Mouse (Mus musculus): ENCODE data around the gene Rbm34. TPM values are rescaled to one million over a fixed set of nuclear protein-coding genes. Genes with fewer than 3 reads are reported as not detected.
A peak's percentile ranks its signal among the peaks of the same experiment; 100 is the strongest.
"Not testable (repeated sequence)": the region's sequence is repeated elsewhere in the genome, so short reads cannot be mapped to it uniquely, and the experiment has no call there.

Rbm34 gene
- polyA plus RNA-seq (2015; fragmentation: Nextera tagmentation; extraction: Ambion mirVana) = 11.6 and 12.0 TPM in 2 replicates

GRCm38 (mm10) chr8:126970579-126971313 is at the start of gene Rbm34:
Gene Rbm34, minus strand, starts transcription at chr8:126971071.
- Histone ChIP-seq H3K4me3 (peak within 1 kb of the TSS; percentile 96), H3K9me3 (replicated peaks) (no peaks in the 10 kb centered on the region), H3K4me2 (peak within 1 kb of the TSS; percentile 91), H3K36me3 (peaks cover 21% of the 10 kb centered on the region; the same call in 1 of the 2 replicates), H3K4me1 (replicated peaks) (peaks cover 9% of the 10 kb centered on the region), H3K9ac (peak within 1 kb of the TSS; percentile 90), H3K27ac (peak within 1 kb of the TSS; percentile 71), H3K27me3 (no peaks in the 10 kb centered on the region)
- ATAC-seq (replicated peaks; ENCODE audit: insufficient number of reproducible peaks, insufficient read depth, low FRiP score, low read depth) = peak; percentile 94
- under 1% methylated on average over 50 of the region's 50 CpGs for WGBS

GRCm38 (mm10) chr8:127011668-127012067 is 40.8 kb upstream of the Rbm34 start:
- Histone ChIP-seq H3K36me3 (no peaks in the 10 kb centered on the region), H3K9me3 (replicated peaks) (no peaks in the 10 kb centered on the region), H3K27me3 (no peaks in the 10 kb centered on the region), H3K27ac (no peak overlapping the region), H3K9ac (no peak overlapping the region), H3K4me2 (no peak overlapping the region), H3K4me3 (no peak overlapping the region), H3K4me1 (replicated peaks) (no peaks in the 10 kb centered on the region)
- no peak for ATAC-seq (replicated peaks; ENCODE audit: insufficient number of reproducible peaks, insufficient read depth, low FRiP score, low read depth)
- 46% methylated on average over 9 of the region's 9 CpGs for WGBS

- ATAC-seq (replicated peaks; ENCODE audit: insufficient number of reproducible peaks, insufficient read depth, low FRiP score, low read depth) = no peak
- no peak overlapping the region for H3K9ac ChIP-seq
- no peak overlapping the region for H3K4me3 ChIP-seq
- H3K9me3 ChIP-seq (replicated peaks) = no peaks in the 10 kb centered on the region
- H3K4me2 ChIP-seq = no peak overlapping the region
- H3K27ac ChIP-seq = no peak overlapping the region
- H3K36me3 ChIP-seq = no peaks in the 10 kb centered on the region
- 81% methylated on average over 1 of the region's 1 CpGs for WGBS
- no peaks in the 10 kb centered on the region for H3K27me3 ChIP-seq
- no peaks in the 10 kb centered on the region for H3K4me1 ChIP-seq (replicated peaks)
Observed at GRCm38 (mm10) chr8:126994506-126994905, 23.6 kb upstream of the Rbm34 start.

GRCm38 (mm10) chr8:126989363-126990153 is 18.7 kb upstream of the Rbm34 start:
- 78% methylated on average over 5 of the region's 5 CpGs for WGBS
- H3K9ac ChIP-seq = no peak overlapping the region
- H3K4me2 ChIP-seq = no peak overlapping the region
- no peak overlapping the region for H3K27ac ChIP-seq
- H3K9me3 ChIP-seq (replicated peaks) = no peaks in the 10 kb centered on the region
- H3K4me1 ChIP-seq (replicated peaks) = peaks cover 5% of the 10 kb centered on the region; the same call in 1 of the 2 replicates
- H3K27me3 ChIP-seq = no peaks in the 10 kb centered on the region
- ATAC-seq (replicated peaks; ENCODE audit: insufficient number of reproducible peaks, insufficient read depth, low FRiP score, low read depth) = no peak
- H3K36me3 ChIP-seq = no peaks in the 10 kb centered on the region
- H3K4me3 ChIP-seq = no peak overlapping the region

GRCm38 (mm10) chr8:126988346-126989006 is 17.6 kb upstream of the Rbm34 start:
- Histone ChIP-seq H3K4me1 (replicated peaks) (peaks cover 5% of the 10 kb centered on the region; the same call in 1 of the 2 replicates), H3K27ac (no peak overlapping the region), H3K9ac (no peak overlapping the region), H3K36me3 (no peaks in the 10 kb centered on the region), H3K4me2 (peak overlapping the region; percentile 20), H3K9me3 (replicated peaks) (no peaks in the 10 kb centered on the region), H3K27me3 (no peaks in the 10 kb centered on the region), H3K4me3 (no peak overlapping the region)
- ATAC-seq (replicated peaks; ENCODE audit: insufficient number of reproducible peaks, insufficient read depth, low FRiP score, low read depth) = no peak
- WGBS = 37% methylated on average over 16 of the region's 16 CpGs

- H3K4me3 ChIP-seq = no peak overlapping the region
- H3K9ac ChIP-seq = no peak overlapping the region
- WGBS = 2% methylated on average over 12 of the region's 12 CpGs
- no peak overlapping the region for H3K4me2 ChIP-seq
- no peaks in the 10 kb centered on the region for H3K9me3 ChIP-seq (replicated peaks)
- no peak overlapping the region for H3K27ac ChIP-seq
- H3K4me1 ChIP-seq (replicated peaks) = peaks cover 5% of the 10 kb centered on the region; the same call in 1 of the 2 replicates
- no peak for ATAC-seq (replicated peaks; ENCODE audit: insufficient number of reproducible peaks, insufficient read depth, low FRiP score, low read depth)
- no peaks in the 10 kb centered on the region for H3K27me3 ChIP-seq
- H3K36me3 ChIP-seq = no peaks in the 10 kb centered on the region
Observed at GRCm38 (mm10) chr8:126986495-126986894, 15.6 kb upstream of the Rbm34 start.

GRCm38 (mm10) chr8:126980046-126980445 is 9.2 kb upstream of the Rbm34 start:
- H3K4me1 ChIP-seq (replicated peaks) = peaks cover 7% of the 10 kb centered on the region; the same call in 1 of the 2 replicates
- no peak overlapping the region for H3K4me3 ChIP-seq
- no peaks in the 10 kb centered on the region for H3K9me3 ChIP-seq (replicated peaks)
- 69% methylated on average over 5 of the region's 5 CpGs for WGBS
- H3K27me3 ChIP-seq = peaks cover 10% of the 10 kb centered on the region
- H3K9ac ChIP-seq = no peak overlapping the region
- H3K27ac ChIP-seq = no peak overlapping the region
- no peak overlapping the region for H3K4me2 ChIP-seq
- no peaks in the 10 kb centered on the region for H3K36me3 ChIP-seq
- no peak for ATAC-seq (replicated peaks; ENCODE audit: insufficient number of reproducible peaks, insufficient read depth, low FRiP score, low read depth)

- Histone ChIP-seq H3K27me3 (peaks cover 10% of the 10 kb centered on the region), H3K4me3 (peak overlapping the region; percentile 45), H3K9ac (peak overlapping the region; percentile 30), H3K27ac (no peak overlapping the region), H3K4me2 (peak overlapping the region; percentile 60), H3K4me1 (replicated peaks) (peaks cover 7% of the 10 kb centered on the region; the same call in 1 of the 2 replicates), H3K36me3 (no peaks in the 10 kb centered on the region), H3K9me3 (replicated peaks) (no peaks in the 10 kb centered on the region)
- ATAC-seq (replicated peaks; ENCODE audit: insufficient number of reproducible peaks, insufficient read depth, low FRiP score, low read depth) = no peak
- 16% methylated on average over 27 of the region's 27 CpGs for WGBS
Observed at GRCm38 (mm10) chr8:126979091-126979920, 8.4 kb upstream of the Rbm34 start.

GRCm38 (mm10) chr8:126978535-126978934 is 7.7 kb upstream of the Rbm34 start:
- not testable (repeated sequence) for H3K9me3 ChIP-seq (replicated peaks); H3K4me1 ChIP-seq (replicated peaks); H3K36me3 ChIP-seq; H3K27ac ChIP-seq; H3K27me3 ChIP-seq; ATAC-seq (replicated peaks; ENCODE audit: insufficient number of reproducible peaks, insufficient read depth, low FRiP score, low read depth)
- WGBS = 46% methylated on average over 3 of the region's 3 CpGs
- Histone ChIP-seq H3K9ac (peak overlapping the region; percentile 30; the same call in 1 of the 2 replicates), H3K4me2 (peak overlapping the region; percentile 60), H3K4me3 (peak overlapping the region; percentile 45)

GRCm38 (mm10) chr8:126978028-126978427 is 7.2 kb upstream of the Rbm34 start:
- H3K27ac ChIP-seq = no peak overlapping the region
- no peak overlapping the region for H3K4me2 ChIP-seq
- ATAC-seq (replicated peaks; ENCODE audit: insufficient number of reproducible peaks, insufficient read depth, low FRiP score, low read depth) = no peak
- peaks cover 10% of the 10 kb centered on the region for H3K27me3 ChIP-seq
- no peak overlapping the region for H3K9ac ChIP-seq
- H3K9me3 ChIP-seq (replicated peaks) = no peaks in the 10 kb centered on the region
- 76% methylated on average over 10 of the region's 10 CpGs for WGBS
- H3K36me3 ChIP-seq = no peaks in the 10 kb centered on the region
- peaks cover 7% of the 10 kb centered on the region; the same call in 1 of the 2 replicates for H3K4me1 ChIP-seq (replicated peaks)
- H3K4me3 ChIP-seq = no peak overlapping the region
